Mouse (Mus musculus) urinary bladder, postnatal 36 days (tissue): ENCODE results near the gene Gabbr2.

Experiments
- DNase-seq, 2 experiments: peaks; one replicate each; pipeline ENCODE4 v3.0.0; 2022; ENCODE audit warnings: low spot score in 2 of 2, mixed read lengths in 1 of 2

The Gabbr2 gene

DNA sequence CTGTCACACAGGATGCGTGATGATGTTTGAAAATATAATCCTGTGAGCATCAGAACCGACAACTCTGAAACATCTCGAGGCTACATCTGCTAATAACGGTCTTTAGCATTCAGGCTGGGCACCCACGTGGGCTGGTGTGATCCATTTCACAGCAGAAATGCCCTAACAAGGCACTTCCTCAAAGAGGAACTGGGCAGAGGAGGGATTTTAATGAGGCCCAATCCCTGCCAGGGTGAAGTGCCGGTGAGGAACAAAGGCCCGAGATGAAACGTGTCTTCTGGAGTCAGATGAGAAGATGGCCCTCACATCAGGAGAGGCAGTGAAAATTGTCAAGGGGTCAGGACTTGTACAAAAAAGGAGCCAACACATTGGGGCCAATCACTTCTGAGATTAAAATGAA lies 221.6 kb downstream of the Gabbr2 start:
- DNase-seq, result no peak

DNA sequence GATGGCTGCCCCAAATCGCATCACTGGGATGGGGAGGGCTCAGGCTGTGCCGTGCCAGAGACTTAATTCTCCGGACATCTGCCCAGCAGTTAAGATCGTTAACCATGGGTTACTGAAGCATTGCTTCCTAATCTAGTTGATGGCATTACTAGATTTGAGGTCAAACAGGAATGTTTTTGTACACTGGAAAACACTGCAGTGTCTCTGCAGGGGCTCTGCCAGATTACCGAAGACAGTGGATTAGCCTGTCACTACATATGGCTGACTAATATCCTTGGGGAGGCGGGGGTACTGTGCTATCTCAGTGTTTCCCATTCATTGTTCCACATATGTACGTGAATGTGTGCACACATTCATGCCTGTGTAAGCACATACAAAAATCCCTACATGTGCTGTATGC lies 225.3 kb downstream of the Gabbr2 start:
- no peak for DNase-seq

DNA sequence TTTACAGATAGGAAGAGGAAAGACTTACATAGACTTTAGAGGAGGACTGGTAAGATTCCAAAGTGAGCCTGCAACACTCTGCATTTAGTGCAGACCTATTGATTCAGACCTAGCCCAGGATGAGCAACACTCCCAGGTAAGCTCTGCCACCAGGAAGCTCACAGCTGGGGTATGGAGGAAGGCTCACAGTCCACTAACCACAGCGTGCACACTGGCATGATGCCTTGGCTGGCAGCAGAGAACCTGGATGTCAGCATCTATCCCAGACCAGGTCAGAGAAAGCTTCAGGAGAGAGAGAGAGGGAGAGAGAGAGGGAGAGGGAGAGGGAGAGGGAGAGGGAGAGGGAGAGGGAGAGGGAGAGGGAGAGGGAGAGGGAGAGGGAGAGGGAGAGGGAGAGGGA lies 231.8 kb downstream of the Gabbr2 start:
- DNase-seq, result no peak

DNA sequence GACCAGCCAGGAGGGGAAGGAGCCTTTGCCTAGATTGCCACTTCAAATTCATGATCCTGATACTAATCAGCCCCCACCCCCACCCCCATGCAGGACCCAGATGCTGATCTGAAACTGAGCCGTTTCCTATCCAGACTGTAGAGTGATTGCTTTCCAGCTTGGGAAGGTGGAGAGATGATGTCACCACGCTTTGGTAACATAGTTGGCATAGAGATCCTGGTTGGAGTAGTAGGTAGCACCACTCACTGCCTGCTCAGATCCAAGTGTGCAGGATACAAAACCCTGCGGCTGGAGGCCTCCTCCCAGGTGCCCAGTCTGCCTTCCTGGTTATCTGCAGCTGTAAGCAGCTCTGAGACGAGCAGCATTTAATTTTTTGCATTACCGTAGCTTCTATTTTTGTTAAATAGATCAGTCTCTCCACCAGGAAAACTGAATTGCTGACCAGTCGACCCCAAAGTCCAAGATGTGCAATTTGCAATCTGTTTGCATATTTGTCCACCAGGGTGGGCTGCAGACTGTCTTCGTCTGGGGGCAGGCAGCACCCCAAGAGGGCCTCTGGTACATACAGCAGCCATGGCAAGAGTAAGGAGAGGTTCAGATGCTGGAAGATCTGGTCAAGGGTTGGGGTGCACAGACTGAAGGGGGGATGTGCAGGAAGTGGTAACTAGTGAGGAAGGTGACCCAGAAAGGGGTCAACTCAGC lies 233.2 kb downstream of the Gabbr2 start:
- no peak for DNase-seq

DNA sequence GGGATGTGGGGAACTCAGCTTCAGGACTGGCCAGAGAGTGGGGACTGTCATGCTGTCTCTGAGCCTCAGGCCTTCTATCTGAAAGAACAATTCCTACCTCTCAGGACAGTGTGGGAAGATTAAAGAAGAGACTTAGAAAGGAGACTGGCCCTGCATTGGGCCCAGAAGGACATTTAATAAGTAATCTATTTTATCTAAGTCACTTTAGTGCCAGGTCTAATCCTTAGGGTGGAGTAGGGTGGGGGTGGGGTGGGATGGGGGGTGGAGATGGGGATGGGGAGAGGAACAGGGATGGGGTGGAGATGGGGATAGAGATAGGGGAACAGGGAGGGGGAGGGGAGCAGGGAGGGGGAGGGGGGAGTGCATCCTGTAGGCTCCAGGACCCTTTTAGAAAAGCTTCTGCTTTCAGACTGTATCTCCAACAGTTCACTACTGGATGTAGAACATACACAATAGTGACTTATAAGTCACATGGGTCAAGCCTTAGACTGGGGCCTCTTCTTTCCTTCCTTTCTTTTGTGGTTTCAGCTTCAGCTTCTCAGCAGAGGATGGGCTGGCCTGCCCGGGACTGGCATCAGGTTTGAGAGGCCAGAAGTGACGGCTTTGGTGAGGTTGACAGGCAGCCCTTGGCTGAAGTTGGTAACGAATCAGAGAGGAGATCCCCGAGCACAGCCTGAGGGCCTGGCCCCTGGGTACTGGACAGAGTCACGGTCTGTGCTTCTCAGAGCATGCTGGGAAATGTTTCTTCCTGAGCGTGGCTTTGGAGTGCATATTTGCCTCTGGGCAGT lies 237.1 kb downstream of the Gabbr2 start:
- DNase-seq, result no peak

DNA sequence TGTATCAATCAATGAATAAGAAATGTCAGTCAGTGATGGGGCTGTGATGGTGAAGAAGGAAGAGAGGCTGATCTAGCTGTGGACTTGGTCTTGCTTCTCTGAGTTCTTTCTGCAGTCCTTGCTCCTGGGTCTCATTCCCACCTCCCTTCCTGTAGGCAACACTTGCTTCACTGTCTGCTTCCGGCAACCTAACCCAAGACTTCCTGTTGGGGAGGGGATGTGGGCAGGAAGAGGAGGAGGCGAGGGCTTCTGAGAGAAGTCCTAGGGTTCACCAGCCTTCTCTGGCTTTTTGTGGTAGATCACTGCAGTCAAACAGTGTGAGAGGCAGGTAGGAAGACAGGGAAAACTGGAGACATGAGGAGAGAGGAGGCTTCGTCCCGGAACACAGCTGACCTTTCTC lies 239.4 kb downstream of the Gabbr2 start:
- DNase-seq, result no peak

DNA sequence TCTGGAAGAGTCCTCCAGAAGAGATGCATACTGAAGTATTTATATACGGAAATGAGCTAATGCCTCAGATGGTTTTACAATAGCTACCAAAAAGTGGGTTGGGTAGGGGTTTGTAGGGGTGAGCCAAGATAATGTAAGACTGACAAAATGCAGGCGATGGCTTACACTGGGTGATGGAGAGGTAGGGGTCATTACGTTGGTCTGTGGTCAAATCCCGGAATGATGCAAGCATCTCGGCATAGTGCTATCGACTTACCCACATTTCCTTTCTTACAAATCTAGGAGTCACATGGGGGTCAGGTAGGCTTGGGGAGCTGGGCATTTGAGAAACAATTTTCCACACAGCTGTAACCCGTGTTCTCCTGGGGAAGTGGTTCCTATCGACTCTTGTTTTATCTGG lies 242.7 kb downstream of the Gabbr2 start:
- DNase-seq, result no peak

DNA sequence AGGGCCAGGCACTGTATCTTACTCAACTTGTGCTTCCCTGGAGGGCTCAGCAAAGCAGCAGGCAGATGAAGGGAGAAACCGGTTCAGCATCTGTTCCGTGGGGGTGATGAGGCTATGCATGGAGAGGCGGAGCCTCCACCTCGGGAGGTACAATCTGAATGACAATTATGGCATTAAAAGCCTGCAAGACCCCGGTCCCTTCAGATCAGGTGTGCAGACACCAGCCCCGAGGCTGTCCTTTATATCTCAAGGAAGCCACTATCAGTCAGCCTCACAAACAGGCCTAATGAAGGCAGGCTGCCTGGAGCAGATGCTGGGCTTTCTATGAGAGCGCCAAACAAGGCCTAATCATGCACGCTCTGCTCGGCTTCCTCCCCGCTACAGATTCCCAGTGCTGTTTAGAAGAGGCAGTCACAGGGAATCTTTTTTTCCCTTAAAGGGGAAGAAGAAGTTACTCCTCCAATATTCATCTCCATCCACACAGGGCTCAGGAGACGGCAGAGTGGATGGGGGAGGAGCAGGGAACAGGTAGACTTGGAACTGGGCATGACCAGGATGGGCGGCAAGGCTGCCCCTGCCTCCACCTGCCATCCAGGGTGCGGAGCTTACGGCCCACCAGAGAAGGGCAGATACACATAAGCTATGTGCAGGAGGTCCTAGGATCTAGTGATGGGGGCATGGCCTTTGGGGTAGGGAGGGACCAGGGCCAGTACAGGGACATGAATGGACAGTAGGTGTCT lies 244.5 kb downstream of the Gabbr2 start:
- no peak for DNase-seq

DNA sequence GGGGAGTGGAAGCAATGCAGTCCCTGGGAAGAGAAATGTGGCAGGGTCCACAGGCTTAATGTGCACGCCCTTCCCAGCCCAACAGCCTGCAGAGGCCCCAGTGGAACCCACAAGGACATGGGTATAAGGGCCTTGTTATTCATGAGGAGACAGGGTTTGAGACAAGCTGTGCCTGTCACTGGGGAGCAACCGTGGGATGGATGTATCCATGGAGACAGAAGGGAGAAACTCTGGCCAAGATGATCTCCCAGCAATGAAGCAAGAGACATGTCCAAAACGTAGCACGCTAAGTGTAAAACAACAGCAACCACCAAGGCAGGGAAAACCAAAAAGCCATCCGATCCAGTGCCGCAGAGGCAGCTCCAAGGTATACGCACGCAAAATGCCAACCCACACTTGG lies 246.1 kb downstream of the Gabbr2 start:
- no peak for DNase-seq

DNA sequence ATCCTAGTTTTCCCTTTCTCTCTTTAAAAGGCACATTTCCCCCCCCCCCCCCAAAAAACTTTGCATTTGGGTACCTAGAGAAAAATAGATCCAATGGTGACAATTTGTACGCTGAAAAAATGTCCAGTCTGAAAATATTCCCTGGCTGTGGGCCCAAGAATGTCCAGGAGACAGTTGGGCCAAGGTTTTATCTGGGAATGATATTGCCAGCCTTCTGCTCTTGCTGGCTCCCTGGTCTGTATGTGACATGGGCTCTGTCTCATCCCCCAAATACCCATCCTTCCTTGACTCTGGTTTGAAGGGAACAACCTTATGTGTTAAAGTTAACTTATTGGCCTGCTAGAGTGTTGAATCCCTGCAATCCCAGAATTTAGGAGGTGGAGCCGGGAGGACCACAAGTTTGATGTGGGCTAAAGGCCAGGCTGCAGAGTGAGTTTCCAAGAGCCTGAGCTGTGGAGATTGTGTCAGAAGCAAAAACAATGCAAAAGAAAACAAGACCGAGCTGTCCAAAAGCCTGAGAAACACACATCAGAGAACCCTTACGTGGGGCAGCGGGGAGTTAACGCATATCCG lies 247.0 kb downstream of the Gabbr2 start:
- no peak for DNase-seq

DNA sequence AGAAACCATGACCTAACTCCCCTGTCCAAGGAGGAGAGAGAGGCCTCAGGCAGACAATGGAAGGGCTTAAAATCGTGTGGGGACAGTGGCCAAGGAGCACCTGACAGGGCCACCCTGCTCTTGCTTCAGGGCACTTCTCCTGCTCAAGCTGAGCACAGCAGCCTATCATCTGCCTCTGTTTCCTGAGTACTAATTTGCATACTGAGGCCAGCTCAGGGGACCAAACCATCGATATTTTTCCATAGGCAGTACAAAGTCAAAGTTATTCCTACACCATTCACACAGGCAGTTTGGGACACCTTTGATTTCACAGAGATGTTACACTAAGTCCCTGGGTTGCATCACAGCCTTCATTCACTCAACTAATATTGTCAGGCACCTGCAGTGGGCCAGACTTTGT lies 249.1 kb downstream of the Gabbr2 start:
- DNase-seq, result no peak

DNA sequence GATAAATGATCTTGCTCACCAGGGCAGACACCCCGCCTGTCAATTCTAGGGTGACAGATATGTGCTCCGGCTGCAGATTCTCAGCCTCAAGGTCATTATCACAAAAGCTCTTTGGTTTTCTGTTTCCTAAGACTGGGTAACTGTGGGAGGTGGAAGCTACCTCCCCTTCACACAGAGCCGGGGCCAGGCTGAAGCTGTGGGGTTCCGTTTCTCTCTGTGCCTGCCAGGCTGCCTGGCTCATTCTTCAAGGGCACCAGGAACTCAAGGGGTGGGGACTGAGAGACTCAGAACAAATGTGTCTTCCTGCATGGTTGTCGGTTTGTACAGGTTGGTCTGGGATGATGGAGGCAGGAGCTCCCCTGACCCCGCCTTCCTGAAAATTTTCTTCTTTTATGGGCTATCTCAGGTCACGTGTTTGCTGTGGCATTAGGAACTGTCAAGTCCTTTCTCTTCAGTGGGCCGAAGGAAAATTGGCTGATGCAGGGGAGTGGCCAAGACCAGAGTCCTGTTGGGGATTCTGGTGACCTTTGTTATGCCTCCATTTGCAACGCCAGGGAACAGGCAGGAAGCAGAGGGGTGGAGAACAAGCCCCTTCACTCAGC lies 254.7 kb downstream of the Gabbr2 start:
- no peak for DNase-seq

DNA sequence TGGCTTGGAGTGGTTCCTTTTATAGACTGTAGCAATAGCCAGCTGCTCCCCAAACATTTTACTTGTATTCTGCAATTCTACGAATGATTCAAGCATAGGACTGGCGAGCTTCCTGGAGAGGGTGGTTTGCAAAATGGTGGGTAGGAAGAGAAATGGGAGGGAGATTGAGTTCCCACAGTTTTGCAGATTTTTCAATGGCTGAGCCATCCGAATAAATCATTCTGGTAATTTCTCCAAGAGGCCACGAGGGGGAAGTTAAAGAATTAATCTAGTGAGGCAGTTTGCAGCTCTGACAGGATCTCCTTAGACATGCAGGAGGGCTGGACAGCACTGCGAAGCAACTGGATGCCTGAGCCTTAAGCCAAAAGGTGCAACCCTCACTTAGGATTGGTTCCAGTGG lies 256.8 kb downstream of the Gabbr2 start:
- DNase-seq, result no peak

DNA sequence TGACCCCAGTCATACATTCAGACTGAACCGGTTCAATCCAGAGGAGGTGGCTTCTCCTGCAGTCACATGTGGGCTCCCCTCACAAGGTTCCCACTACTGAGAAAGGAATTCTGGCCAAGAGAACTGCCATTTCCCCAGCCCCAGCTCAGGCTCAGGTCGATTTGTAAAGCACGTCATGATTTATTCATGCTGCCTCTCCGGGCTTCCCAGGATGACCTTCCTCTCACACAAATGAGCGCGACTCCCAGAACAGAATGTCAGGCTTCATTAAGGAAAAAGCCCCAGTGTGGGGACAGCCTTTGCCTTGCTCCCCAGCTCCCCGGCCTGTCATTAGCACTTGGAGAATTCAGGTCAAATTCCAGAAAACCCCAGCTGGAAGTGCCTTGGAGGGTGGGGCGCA lies 260.1 kb downstream of the Gabbr2 start:
- no peak for DNase-seq

DNA sequence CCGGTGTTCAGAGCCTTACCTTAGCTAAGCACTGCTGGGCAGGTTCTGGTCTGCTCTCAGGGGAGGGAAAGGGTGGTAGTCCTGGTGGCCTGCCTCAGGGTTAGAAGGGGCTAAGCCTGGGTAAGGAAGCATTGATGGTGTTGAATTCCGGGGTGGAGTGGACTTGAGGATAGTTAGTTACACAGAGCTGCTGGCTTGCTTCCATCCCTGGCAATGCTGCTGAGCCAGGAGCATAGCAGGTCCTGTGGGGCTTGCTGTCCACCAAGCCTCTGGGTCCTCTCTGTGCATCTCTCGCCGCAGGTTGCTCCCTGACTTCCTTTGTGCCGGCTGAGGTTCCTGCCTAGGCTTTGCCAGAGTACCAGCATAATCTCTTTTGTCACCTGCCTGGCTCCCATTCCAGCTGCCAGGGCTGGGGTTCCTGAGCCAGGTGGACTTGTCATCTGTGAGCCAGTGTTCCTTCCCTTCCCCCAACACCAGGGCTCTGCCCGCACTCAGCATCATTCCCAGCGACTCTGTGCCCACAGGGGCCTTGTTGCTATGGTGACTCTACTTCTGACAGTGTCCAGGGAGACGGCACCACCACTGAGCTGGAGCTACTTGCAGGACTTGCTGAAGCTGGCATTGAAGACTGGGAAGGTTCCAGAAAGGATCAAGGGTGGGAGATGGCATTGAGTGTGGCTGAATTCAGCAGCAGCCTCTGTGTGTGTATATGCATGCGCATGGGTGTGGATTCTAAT lies 262.2 kb downstream of the Gabbr2 start:
- DNase-seq, result no peak

DNA sequence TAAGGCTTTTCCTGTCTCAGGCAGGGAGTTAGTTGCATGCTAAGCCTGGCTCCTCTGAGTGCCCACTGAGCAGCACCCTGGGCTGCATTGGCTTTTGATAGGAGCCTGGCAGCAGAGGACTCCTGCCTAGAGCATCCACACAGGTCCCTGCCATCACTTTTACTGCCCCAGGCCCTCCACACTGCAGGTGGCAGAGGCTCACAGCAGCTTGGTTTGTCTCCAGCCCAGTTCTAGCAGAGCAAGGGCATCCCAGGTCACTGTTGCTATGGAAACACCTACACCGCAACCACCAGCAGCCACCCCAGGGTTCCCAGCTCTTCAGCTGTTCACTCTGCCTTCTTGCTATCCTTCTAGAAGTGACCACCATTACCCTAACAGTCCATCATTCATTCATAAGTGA lies 263.4 kb downstream of the Gabbr2 start:
- DNase-seq, result no peak

DNA sequence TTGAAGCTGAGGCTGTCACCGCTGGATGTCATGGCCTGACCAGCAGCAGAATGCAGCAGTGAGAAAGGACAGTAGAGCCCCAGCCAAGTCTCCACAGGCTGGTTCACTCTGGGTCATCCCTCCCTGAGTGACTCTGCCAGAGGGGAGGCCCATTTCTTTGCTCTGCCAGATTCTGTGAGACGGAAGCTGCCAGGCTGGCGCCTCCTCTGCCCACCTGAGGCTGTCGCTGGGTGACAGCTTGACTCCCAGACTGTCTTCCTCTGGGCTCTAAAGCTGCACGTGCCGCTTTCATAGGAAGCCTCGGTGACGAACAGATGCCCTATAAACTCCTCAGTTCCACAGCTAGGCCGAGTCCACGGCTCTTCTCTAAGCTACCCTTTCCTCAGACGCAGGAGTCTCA lies 264.5 kb downstream of the Gabbr2 start:
- DNase-seq, result no peak

DNA sequence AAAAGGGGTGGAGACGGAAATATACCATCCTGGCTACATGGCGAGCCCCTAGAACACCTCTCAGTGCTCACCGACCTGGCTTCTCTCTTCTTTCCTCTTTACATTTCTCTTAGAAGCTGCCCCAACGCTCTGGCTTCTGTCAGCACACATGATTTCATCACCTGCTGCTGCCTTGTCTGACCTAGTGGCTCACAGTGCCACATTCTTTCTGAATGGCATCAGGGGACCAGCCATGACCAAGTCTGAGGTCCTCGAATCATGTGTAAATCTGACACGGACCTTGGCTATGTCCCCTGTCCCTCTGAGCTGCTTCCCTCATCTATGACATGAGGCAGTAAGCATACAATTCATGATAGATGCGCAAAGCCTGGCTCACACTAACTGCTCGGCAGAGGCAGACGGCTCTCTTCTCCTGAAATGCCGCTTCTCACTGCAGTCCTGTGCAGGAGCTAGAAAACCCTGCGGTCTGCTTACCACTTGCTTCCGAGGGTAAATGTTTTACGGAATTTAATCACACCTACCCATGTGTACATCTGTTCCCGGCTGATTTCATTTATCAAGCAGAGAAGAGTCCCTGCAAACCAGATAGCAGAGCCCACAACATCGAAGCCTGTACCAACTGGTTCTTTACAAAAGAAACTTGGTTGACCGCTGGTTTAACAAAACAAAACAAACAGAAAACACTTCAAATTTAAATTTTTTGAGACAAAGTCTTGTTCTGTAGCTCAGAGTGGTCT lies 270.7 kb downstream of the Gabbr2 start:
- no peak for DNase-seq

DNA sequence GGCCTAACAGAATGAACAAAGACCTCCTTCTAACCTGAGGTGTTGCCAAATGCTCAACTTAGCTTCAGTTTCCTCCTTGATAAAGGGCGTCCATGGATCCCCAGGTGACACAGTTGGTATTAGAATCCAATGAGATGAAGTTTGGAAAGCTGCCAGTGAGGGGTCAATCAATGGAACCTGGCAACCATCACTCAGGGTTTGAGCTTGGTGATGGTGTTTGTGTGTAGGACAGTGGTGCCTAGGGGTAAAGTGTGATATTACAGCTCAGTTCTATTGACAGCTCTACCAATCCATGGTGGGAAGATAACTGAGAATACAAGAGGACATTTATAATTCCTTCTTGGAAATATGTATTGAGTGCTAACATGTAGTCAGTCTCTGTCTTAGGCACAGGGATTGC lies 271.6 kb downstream of the Gabbr2 start:
- DNase-seq, result no peak

DNA sequence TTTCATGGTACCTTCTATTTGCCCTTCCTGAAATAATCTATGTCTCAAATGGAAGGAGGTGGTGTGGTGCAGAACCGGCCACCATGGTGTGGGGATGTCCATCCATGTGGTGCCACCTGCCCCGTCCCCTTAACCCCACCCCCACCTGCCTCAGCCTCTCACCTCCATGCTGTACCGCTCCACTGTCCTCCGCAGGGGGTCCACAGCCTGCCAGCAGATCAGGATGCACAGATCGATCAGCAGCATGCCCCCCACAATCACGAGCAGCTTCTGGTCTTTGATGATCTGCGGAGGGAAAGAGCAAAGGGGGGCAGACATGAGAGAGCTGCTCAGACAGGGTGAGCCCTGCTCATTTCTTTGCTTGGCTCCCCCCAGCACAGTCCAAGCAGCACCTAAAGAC lies 273.0 kb downstream of the Gabbr2 start:
- no peak for DNase-seq

DNA sequence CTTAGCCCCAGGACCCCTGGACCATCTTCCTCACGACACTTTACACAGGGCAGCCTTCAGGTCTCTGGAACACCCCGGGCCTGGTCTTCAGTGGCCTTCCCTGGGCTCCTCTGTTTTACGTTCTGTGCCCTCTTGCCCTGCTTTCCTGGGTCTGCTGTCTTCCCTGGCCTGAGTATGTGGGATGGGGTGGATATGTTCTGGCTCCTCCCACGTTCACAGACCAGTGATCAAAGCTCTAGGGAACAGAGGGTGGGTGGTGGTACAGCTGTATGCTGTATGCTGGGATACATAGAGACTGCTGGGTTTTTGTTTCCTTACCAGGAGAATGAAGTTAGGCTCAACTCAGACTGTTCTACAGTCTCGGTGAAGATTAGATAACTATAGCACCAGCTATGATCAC lies 274.5 kb downstream of the Gabbr2 start:
- DNase-seq, result no peak
